Mouse (Mus musculus): ENCODE data around the gene Myo16. TPM values are rescaled to one million over a fixed set of nuclear protein-coding genes. Genes with fewer than 3 reads are reported as not detected.

The Myo16 gene
- polyA plus RNA-seq, 1 experiment from 2014 or later = 0.11 TPM

GRCm38 (mm10) chr8:10307345-10307744, 153.6 kb downstream of the Myo16 start:
- H3K9ac ChIP-seq (ENCODE audit: low read depth, low read length) = no peak overlapping the region
- no peak overlapping the region for H3K4me3 ChIP-seq (ENCODE audit: low read length)
- ATAC-seq = no peak
- no peak overlapping the region for H3K4me2 ChIP-seq (ENCODE audit: low read depth, low read length)
- H3K27me3 ChIP-seq (replicated peaks; ENCODE audit: control insufficient read depth, insufficient read depth, low read length) = no peaks in the 10 kb centered on the region
- H3K27ac ChIP-seq (ENCODE audit: low read length) = no peak overlapping the region
- H3K36me3 ChIP-seq (ENCODE audit: control insufficient read depth, insufficient read depth, low read length) = no peaks in the 10 kb centered on the region
- no peaks in the 10 kb centered on the region for H3K9me3 ChIP-seq (ENCODE audit: control insufficient read depth, low read length)
- no peaks in the 10 kb centered on the region for H3K4me1 ChIP-seq (ENCODE audit: control insufficient read depth, insufficient read depth, low read length)
- WGBS = 30% methylated on average over 6 of the region's 6 CpGs

GRCm38 (mm10) chr8:10307770-10308476, 154.2 kb downstream of the Myo16 start:
- Histone ChIP-seq H3K27me3 (replicated peaks; ENCODE audit: control insufficient read depth, insufficient read depth, low read length) (no peaks in the 10 kb centered on the region), H3K4me2 (ENCODE audit: low read depth, low read length) (no peak overlapping the region), H3K4me1 (ENCODE audit: control insufficient read depth, insufficient read depth, low read length) (no peaks in the 10 kb centered on the region), H3K27ac (ENCODE audit: low read length) (no peak overlapping the region), H3K4me3 (ENCODE audit: low read length) (no peak overlapping the region), H3K36me3 (ENCODE audit: control insufficient read depth, insufficient read depth, low read length) (no peaks in the 10 kb centered on the region), H3K9me3 (ENCODE audit: control insufficient read depth, low read length) (no peaks in the 10 kb centered on the region), H3K9ac (ENCODE audit: low read depth, low read length) (no peak overlapping the region)
- no peak for ATAC-seq
- 36% methylated on average over 12 of the region's 12 CpGs for WGBS

- no peak overlapping the region for H3K9ac ChIP-seq (ENCODE audit: low read depth, low read length)
- H3K27ac ChIP-seq (ENCODE audit: low read length) = no peak overlapping the region
- H3K4me3 ChIP-seq (ENCODE audit: low read length) = no peak overlapping the region
- no peaks in the 10 kb centered on the region for H3K36me3 ChIP-seq (ENCODE audit: control insufficient read depth, insufficient read depth, low read length)
- no peaks in the 10 kb centered on the region for H3K27me3 ChIP-seq (replicated peaks; ENCODE audit: control insufficient read depth, insufficient read depth, low read length)
- WGBS = 79% methylated on average over 2 of the region's 2 CpGs
- H3K9me3 ChIP-seq (ENCODE audit: control insufficient read depth, low read length) = no peaks in the 10 kb centered on the region
- ATAC-seq = no peak
- no peaks in the 10 kb centered on the region for H3K4me1 ChIP-seq (ENCODE audit: control insufficient read depth, insufficient read depth, low read length)
- H3K4me2 ChIP-seq (ENCODE audit: low read depth, low read length) = no peak overlapping the region
Observed at GRCm38 (mm10) chr8:10310470-10310869, 156.8 kb downstream of the Myo16 start.

- Histone ChIP-seq H3K9me3 (ENCODE audit: control insufficient read depth, low read length) (no peaks in the 10 kb centered on the region), H3K4me3 (ENCODE audit: low read length) (no peak overlapping the region), H3K4me1 (ENCODE audit: control insufficient read depth, insufficient read depth, low read length) (no peaks in the 10 kb centered on the region), H3K9ac (ENCODE audit: low read depth, low read length) (no peak overlapping the region), H3K36me3 (ENCODE audit: control insufficient read depth, insufficient read depth, low read length) (no peaks in the 10 kb centered on the region), H3K27me3 (replicated peaks; ENCODE audit: control insufficient read depth, insufficient read depth, low read length) (no peaks in the 10 kb centered on the region), H3K4me2 (ENCODE audit: low read depth, low read length) (no peak overlapping the region), H3K27ac (ENCODE audit: low read length) (no peak overlapping the region)
- ATAC-seq = no peak
- 64% methylated on average over 10 of the region's 10 CpGs for WGBS
Observed at GRCm38 (mm10) chr8:10312316-10312715, 158.6 kb downstream of the Myo16 start.

- WGBS = 75% methylated on average over 5 of the region's 5 CpGs
- no peak overlapping the region for H3K4me2 ChIP-seq (ENCODE audit: low read depth, low read length)
- no peak overlapping the region for H3K4me3 ChIP-seq (ENCODE audit: low read length)
- H3K9ac ChIP-seq (ENCODE audit: low read depth, low read length) = no peak overlapping the region
- H3K27me3 ChIP-seq (replicated peaks; ENCODE audit: control insufficient read depth, insufficient read depth, low read length) = no peaks in the 10 kb centered on the region
- H3K4me1 ChIP-seq (ENCODE audit: control insufficient read depth, insufficient read depth, low read length) = no peaks in the 10 kb centered on the region
- H3K9me3 ChIP-seq (ENCODE audit: control insufficient read depth, low read length) = no peaks in the 10 kb centered on the region
- no peaks in the 10 kb centered on the region for H3K36me3 ChIP-seq (ENCODE audit: control insufficient read depth, insufficient read depth, low read length)
- no peak for ATAC-seq
- H3K27ac ChIP-seq (ENCODE audit: low read length) = no peak overlapping the region
Observed at GRCm38 (mm10) chr8:10316201-10316600, 162.5 kb downstream of the Myo16 start.

GRCm38 (mm10) chr8:10318103-10318502, 164.4 kb downstream of the Myo16 start:
- 82% methylated on average over 7 of the region's 7 CpGs for WGBS
- Histone ChIP-seq H3K9ac (ENCODE audit: low read depth, low read length) (no peak overlapping the region), H3K4me1 (ENCODE audit: control insufficient read depth, insufficient read depth, low read length) (no peaks in the 10 kb centered on the region), H3K27me3 (replicated peaks; ENCODE audit: control insufficient read depth, insufficient read depth, low read length) (no peaks in the 10 kb centered on the region), H3K4me2 (ENCODE audit: low read depth, low read length) (no peak overlapping the region), H3K4me3 (ENCODE audit: low read length) (no peak overlapping the region), H3K9me3 (ENCODE audit: control insufficient read depth, low read length) (no peaks in the 10 kb centered on the region), H3K36me3 (ENCODE audit: control insufficient read depth, insufficient read depth, low read length) (no peaks in the 10 kb centered on the region), H3K27ac (ENCODE audit: low read length) (no peak overlapping the region)
- ATAC-seq = no peak

- H3K9me3 ChIP-seq (ENCODE audit: control insufficient read depth, low read length) = no peaks in the 10 kb centered on the region
- WGBS = 88% methylated on average over 1 of the region's 1 CpGs
- no peak overlapping the region for H3K27ac ChIP-seq (ENCODE audit: low read length)
- H3K36me3 ChIP-seq (ENCODE audit: control insufficient read depth, insufficient read depth, low read length) = no peaks in the 10 kb centered on the region
- ATAC-seq = no peak
- H3K4me1 ChIP-seq (ENCODE audit: control insufficient read depth, insufficient read depth, low read length) = no peaks in the 10 kb centered on the region
- no peaks in the 10 kb centered on the region for H3K27me3 ChIP-seq (replicated peaks; ENCODE audit: control insufficient read depth, insufficient read depth, low read length)
- H3K4me2 ChIP-seq (ENCODE audit: low read depth, low read length) = no peak overlapping the region
- H3K4me3 ChIP-seq (ENCODE audit: low read length) = no peak overlapping the region
- no peak overlapping the region for H3K9ac ChIP-seq (ENCODE audit: low read depth, low read length)
Observed at GRCm38 (mm10) chr8:10350451-10350850, 196.7 kb downstream of the Myo16 start.

- no peak overlapping the region for H3K4me2 ChIP-seq (ENCODE audit: low read depth, low read length)
- no peak overlapping the region for H3K4me3 ChIP-seq (ENCODE audit: low read length)
- no peak overlapping the region for H3K27ac ChIP-seq (ENCODE audit: low read length)
- no peaks in the 10 kb centered on the region for H3K36me3 ChIP-seq (ENCODE audit: control insufficient read depth, insufficient read depth, low read length)
- WGBS = 63% methylated on average over 4 of the region's 4 CpGs
- H3K27me3 ChIP-seq (replicated peaks; ENCODE audit: control insufficient read depth, insufficient read depth, low read length) = no peaks in the 10 kb centered on the region
- H3K4me1 ChIP-seq (ENCODE audit: control insufficient read depth, insufficient read depth, low read length) = no peaks in the 10 kb centered on the region
- H3K9me3 ChIP-seq (ENCODE audit: control insufficient read depth, low read length) = no peaks in the 10 kb centered on the region
- ATAC-seq = no peak
- H3K9ac ChIP-seq (ENCODE audit: low read depth, low read length) = no peak overlapping the region
Observed at GRCm38 (mm10) chr8:10358711-10359110, 205.0 kb downstream of the Myo16 start.

- no peak overlapping the region for H3K4me3 ChIP-seq (ENCODE audit: low read length)
- 79% methylated on average over 2 of the region's 2 CpGs for WGBS
Observed at GRCm38 (mm10) chr8:10362949-10363348, 209.2 kb downstream of the Myo16 start.

More at GRCm38 (mm10) chr8:10362949-10363348, 209.2 kb downstream of the Myo16 start:
- no peak for ATAC-seq
- Histone ChIP-seq H3K27me3 (replicated peaks; ENCODE audit: control insufficient read depth, insufficient read depth, low read length) (no peaks in the 10 kb centered on the region), H3K4me1 (ENCODE audit: control insufficient read depth, insufficient read depth, low read length) (no peaks in the 10 kb centered on the region), H3K9ac (ENCODE audit: low read depth, low read length) (no peak overlapping the region), H3K36me3 (ENCODE audit: control insufficient read depth, insufficient read depth, low read length) (no peaks in the 10 kb centered on the region), H3K4me2 (ENCODE audit: low read depth, low read length) (no peak overlapping the region), H3K27ac (ENCODE audit: low read length) (no peak overlapping the region), H3K9me3 (ENCODE audit: control insufficient read depth, low read length) (no peaks in the 10 kb centered on the region)

All from intestine, embryonic 16.5 days (tissue).